Mouse (Mus musculus): ENCODE results near the gene Efemp2. TPM values are rescaled to one million over a fixed set of nuclear protein-coding genes. Genes with fewer than 3 reads are reported as not detected.
"Not testable (repeated sequence)": the region's sequence is repeated elsewhere in the genome, so short reads cannot be mapped to it uniquely, and the experiment has no call there.

The Efemp2 gene
- total RNA-seq, 2 experiments from 2014 or later = 11.2 to 16.0 TPM

DNA sequence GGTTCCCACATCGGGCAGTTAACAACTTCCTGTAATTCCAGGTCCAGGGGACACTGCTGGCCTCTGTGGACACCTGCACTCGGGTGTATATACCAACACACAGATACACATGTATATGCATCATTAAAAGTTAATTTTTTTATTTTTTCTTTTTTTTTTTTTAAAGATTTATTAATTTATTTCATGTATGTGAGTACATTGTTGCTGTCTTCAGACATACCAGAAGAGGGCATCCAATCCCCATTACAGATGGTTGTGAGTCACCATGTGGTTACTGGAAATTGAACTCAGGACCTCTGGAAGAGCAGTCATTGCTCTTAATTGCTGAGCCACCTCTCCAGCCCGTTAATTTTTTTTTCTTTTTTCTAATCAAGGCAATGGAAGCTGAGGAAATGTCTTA is 897 bp upstream of the Efemp2 start:
- intact Hi-C loops (cut with DNase I) = no loop called here
- DNase-seq (ENCODE audit: low spot score in 2 of 2) = no peak

- no peak for DNase-seq (ENCODE audit: low spot score in 2 of 2)
- intact Hi-C loops (cut with DNase I) = no loop called here
These were observed 721 bp downstream of the Efemp2 start for GRCm38 (mm10) chr19:5474281-5475068.

DNA sequence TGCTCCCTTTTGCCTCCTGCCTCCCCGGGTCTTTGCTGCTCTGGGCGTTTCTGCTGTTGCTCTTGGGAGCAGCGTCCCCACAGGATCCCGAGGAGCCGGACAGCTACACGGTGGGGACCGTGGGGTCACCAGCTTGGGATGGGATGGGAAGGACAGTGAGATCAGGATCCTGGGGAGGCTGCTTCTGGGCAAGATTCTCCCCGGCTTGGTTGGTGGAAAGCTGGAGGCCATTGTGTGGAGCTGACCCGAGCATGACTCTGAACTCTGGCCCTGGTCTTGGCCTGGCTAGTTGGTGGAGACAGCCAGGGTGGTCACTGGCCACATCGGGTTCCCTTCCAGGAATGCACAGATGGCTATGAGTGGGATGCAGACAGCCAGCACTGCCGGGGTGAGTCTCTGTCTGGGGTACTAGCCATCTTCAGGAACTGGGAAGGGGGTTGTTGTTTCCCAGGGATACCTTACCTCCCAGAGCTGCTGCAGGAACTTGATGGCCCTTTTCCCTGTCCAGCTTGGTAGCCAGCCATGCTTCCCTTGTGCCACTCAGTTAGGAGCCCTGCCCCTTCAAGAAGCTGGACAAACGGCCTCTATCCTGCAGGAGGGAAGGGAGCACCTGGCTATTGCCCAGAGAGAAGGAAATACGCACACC is 1.4 kb downstream of the Efemp2 start:
- intact Hi-C loops (cut with DNase I) = no loop called here
- no peak for DNase-seq (ENCODE audit: low spot score in 2 of 2)

DNA sequence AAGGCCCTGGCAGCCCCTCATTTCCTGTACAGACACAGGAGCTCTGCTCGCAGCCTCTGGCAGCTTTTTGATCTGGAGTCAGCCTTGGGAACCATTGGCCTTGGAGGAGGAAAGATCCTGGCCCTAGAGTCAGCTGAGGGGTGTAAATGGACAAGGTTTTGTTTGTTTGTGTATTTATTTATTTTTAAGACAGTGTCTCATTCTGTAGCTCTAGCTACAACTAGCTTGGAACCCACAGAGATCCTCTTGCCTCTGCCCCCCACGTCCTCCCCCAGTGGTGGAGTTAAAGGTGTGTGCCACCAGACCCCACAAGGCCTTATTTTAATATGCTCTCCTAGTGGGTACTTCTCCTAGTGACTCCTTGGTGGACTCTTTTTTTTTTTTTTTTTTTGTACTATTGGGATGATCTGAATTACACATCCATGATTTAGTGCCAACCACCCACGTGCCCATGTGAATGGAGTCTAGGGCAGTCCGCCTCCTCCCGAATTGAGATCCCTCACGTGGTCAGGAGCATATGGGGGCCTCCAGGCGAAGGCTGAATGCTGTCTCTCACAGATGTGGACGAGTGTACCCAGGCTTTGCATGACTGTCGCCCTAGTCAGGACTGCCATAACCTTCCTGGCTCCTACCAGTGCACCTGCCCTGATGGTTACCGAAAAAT is 3.4 kb downstream of the Efemp2 start:
- intact Hi-C loops (cut with DNase I) = no loop called here

GRCm38 (mm10) chr19:5477668-5478300 is 4.0 kb downstream of the Efemp2 start:
- no peak for DNase-seq (ENCODE audit: low spot score in 2 of 2)
- intact Hi-C loops (cut with DNase I) = no loop called here

More for the DNA sequence above, 3.4 kb downstream of the Efemp2 start:
- peak in 1 of 2 experiments; percentile 63 for DNase-seq (ENCODE audit: low spot score in 2 of 2)

GRCm38 (mm10) chr19:5480016-5480415 is 6.3 kb downstream of the Efemp2 start:
- intact Hi-C loops (cut with DNase I) = no loop called here
- DNase-seq (ENCODE audit: low spot score in 2 of 2) = no peak

DNA sequence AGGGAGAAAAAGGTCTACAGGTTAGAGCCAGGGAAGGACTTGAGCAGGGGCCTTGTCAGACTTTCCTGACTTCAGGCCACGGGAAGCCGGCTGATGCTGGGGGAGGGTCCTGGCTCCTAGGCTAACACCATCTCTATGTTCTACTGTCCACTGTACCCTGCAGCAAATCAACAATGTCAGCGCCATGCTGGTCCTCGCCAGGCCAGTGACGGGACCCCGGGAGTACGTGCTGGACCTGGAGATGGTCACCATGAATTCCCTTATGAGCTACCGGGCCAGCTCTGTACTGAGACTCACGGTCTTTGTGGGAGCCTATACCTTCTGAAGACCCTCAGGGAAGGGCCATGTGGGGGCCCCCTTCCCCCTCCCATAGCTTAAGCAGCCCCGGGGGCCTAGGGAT is 7.6 kb downstream of the Efemp2 start:
- intact Hi-C loops (cut with DNase I) = no loop called here
- no peak for DNase-seq (ENCODE audit: low spot score in 2 of 2)

DNA sequence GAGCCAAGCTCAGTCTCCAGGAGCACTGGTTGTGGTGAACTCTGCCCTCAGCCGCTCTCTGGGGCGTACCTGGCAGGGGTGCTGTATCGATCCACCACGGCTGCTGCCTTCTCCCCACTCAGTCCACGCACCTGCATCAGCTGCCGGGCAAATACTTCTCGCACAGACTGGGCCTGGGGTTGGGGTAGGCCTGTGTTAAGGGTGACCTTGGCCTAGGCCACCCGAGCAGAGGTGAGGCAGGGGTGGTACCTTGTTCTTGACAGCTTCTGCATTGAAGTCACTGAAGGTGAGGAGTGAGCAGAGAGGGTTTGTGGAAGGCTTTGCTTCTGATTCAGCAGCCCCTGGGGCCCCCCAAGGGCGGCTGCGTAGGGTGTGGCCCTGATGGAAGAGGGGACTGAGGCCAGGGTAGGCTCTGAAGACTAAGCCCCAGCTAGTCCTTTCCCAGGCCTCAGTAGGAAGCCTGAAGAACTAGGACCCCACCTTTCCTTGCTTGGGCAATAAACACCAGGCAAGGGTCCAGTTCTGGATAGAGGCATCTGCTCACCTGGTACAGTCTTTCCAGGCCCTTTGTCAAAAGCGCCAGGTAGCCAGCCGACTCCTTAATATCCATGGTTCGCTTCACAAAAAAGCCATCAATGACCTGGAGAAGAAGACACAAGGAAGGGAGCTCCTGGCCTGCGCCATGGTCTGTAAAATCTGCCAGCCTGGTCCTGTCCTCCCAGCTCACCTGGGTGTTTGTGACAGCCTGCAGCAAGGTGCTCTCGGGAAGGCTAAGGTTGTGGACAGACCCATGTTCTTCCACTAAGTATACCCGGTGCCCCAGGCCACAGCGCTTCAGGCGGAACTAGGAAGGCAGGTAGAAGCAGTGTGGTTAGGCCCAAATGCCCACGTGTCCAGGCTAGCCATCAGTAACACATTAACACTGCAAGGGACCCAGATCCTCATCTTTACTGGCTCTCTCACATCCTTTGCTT is 9.9 kb downstream of the Efemp2 start:
- no peak for DNase-seq (ENCODE audit: low spot score in 2 of 2)
- intact Hi-C loops (cut with DNase I) = no loop called here

DNA sequence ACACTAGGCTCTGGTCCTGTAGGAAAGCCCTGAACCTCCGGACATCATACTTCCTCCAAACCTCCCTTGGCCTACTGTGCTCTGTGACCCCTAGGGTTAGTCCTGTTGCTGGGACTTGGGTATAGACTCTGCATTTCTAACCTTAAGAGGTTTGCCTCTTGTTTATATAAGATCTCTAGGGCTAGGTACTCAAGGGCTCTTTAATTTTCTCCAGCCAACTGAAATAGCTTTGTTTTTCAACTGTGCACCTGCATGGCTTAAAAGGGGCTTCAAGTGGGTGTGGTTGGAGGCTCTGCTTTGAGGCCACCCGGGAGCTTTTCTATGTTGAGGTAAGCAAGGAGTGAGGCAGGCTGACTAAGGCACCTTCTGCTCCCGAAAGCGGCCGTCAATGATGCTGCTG is 10.7 kb downstream of the Efemp2 start:
- intact Hi-C loops (cut with DNase I) = no loop called here
- DNase-seq (ENCODE audit: low spot score in 2 of 2) = no peak

GRCm38 (mm10) chr19:5485371-5485770 is 11.6 kb downstream of the Efemp2 start:
- intact Hi-C loops (cut with DNase I) = no loop called here
- no peak for DNase-seq (ENCODE audit: low spot score in 2 of 2)

GRCm38 (mm10) chr19:5485821-5486220 is 12.1 kb downstream of the Efemp2 start:
- intact Hi-C loops (cut with DNase I) = no loop called here
- no peak for DNase-seq (ENCODE audit: low spot score in 2 of 2)

DNA sequence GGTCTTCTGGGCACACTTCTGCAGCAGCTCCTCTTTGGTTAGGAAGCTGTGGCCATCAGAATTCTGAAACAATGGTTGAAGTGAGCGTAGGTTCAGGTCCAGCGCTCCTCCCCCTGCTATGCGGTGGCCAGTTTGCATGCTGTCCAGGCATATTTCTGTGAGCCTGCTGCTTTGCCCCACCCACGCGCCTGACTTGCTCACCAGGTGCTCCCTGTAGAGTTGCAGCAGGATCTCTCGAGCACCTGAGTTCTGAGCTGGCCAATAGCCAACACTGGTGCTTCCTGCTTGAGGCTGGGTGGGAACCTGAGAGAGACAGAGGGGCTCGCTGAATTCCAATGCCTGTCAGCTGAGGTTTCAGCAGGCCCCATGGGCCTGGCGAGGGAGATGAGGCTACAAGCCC is 12.5 kb downstream of the Efemp2 start:
- DNase-seq (ENCODE audit: low spot score in 2 of 2) = no peak
- intact Hi-C loops (cut with DNase I) = no loop called here

- DNase-seq (ENCODE audit: low spot score in 2 of 2) = no peak
- intact Hi-C loops (cut with DNase I) = no loop called here
These were observed 13.0 kb downstream of the Efemp2 start for GRCm38 (mm10) chr19:5486771-5487170.

- intact Hi-C loops (cut with DNase I) = loop anchor here (1.0 to 2.0 kb wide), 3 partner anchors 25 to 63 kb away; partner anchors contain the start of genes AI837181, Ccdc85b and Drap1
- peak; percentile 90 to 91 for DNase-seq (ENCODE audit: low spot score in 2 of 2)
These were observed 14.2 kb downstream of the Efemp2 start, which contains the start of gene Mus81 for GRCm38 (mm10) chr19:5487768-5488550. Gene Mus81 (minus strand): TSS chr19:5488402.

GRCm38 (mm10) chr19:5488878-5489571 is 15.3 kb downstream of the Efemp2 start:
- DNase-seq (ENCODE audit: low spot score in 2 of 2) = peak; percentile 95 to 97
- intact Hi-C loops (cut with DNase I) = loop anchor here (1.0 to 2.0 kb wide), 3 partner anchors 26 to 64 kb away; partner anchors contain the start of genes AI837181, Ccdc85b and Drap1

DNA sequence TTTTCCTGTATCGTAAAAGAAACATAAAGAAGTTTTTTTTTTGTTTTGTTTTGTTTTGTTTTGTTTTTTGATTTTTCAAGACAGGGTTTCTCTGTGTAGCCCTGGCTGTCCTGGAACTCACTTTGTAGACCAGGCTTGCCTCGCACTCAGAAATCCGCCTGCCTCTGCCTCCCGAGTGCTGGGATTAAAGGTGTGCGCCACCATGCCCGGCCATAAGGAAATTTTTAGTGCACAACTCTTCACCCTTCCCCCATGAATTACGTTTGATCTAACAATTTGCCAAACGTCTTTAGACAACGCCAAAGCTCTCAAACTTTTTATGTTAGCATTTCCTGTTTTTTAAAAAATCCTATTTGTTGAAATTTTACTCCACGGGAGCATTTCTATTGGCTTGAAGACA is 16.0 kb downstream of the Efemp2 start:
- intact Hi-C loops (cut with DNase I) = loop anchor here (1.0 to 2.0 kb wide), 4 partner anchors 21 to 65 kb away; partner anchors contain the start of genes AI837181, Ccdc85b, Drap1 and Fibp
- DNase-seq (ENCODE audit: low spot score in 2 of 2) = not testable (repeated sequence)

- intact Hi-C loops (cut with DNase I) = loop anchor here (1.0 to 2.0 kb wide), 2 partner anchors 20 to 30 kb away; partner anchors contain the start of genes Fibp and Snx32
These were observed 16.7 kb downstream of the Efemp2 start, which contains the start of gene Cfl1 for GRCm38 (mm10) chr19:5490313-5490897. Gene Cfl1 (plus strand): TSS chr19:5490455.

More at GRCm38 (mm10) chr19:5490313-5490897, 16.7 kb downstream of the Efemp2 start, which contains the start of gene Cfl1:
- DNase-seq (ENCODE audit: low spot score in 2 of 2) = peak; percentile 96
